Mouse (Mus musculus): ENCODE results near the gene Dcst1. TPM values are rescaled to one million over a fixed set of nuclear protein-coding genes. Genes with fewer than 3 reads are reported as not detected.

Gene Dcst1
- polyA plus RNA-seq, 1 experiment from 2014 or later, result 0.15 TPM

- Histone ChIP-seq H3K27me3 (ENCODE audit: insufficient read depth, low read length) (peaks cover 81% of the 10 kb centered on the region), H3K27ac (ENCODE audit: low read depth) (no peak overlapping the region), H3K9me3 (ENCODE audit: low read length) (no peaks in the 10 kb centered on the region), H3K36me3 (replicated peaks; ENCODE audit: insufficient read depth, low read length) (no peaks in the 10 kb centered on the region), H3K4me1 (ENCODE audit: insufficient read depth) (peaks cover 45% of the 10 kb centered on the region), H3K4me2 (ENCODE audit: low read depth, low read length) (peak overlapping the region; percentile 61; the same call in 1 of the 2 replicates), H3K9ac (replicated peaks) (no peak overlapping the region), H3K4me3 (ENCODE audit: low read depth, low read length) (peak overlapping the region; percentile 42)
- DNase-seq, result no peak
- TF ChIP-seq EP300 (IDR thresholded peaks at IDR 0.05; ENCODE audit: low read depth), result no peak
- TF ChIP-seq CTCF (IDR thresholded peaks at IDR 0.05; ENCODE audit: low read depth), result no peak
- no peak for ATAC-seq
- 21% methylated on average over 21 of the region's 21 CpGs for WGBS (ENCODE audit: insufficient replicate concordance)
Measured at GRCm38 (mm10) chr3:89318971-89319590, 46.0 kb downstream of the Dcst1 start.

GRCm38 (mm10) chr3:89318316-89318715, 46.7 kb downstream of the Dcst1 start:
- H3K36me3 ChIP-seq (replicated peaks; ENCODE audit: insufficient read depth, low read length), result no peaks in the 10 kb centered on the region
- H3K4me3 ChIP-seq (ENCODE audit: low read depth, low read length), result no peak overlapping the region
- H3K9ac ChIP-seq (replicated peaks), result no peak overlapping the region
- peaks cover 45% of the 10 kb centered on the region for H3K4me1 ChIP-seq (ENCODE audit: insufficient read depth)
- 72% methylated on average over 8 of the region's 8 CpGs for WGBS (ENCODE audit: insufficient replicate concordance)
- ATAC-seq, result no peak
- no peaks in the 10 kb centered on the region for H3K9me3 ChIP-seq (ENCODE audit: low read length)
- DNase-seq, result no peak
- no peak for TF ChIP-seq EP300 (IDR thresholded peaks at IDR 0.05; ENCODE audit: low read depth)
- TF ChIP-seq CTCF (IDR thresholded peaks at IDR 0.05; ENCODE audit: low read depth), result no peak
- peaks cover 73% of the 10 kb centered on the region for H3K27me3 ChIP-seq (ENCODE audit: insufficient read depth, low read length)
- no peak overlapping the region for H3K4me2 ChIP-seq (ENCODE audit: low read depth, low read length)
- no peak overlapping the region for H3K27ac ChIP-seq (ENCODE audit: low read depth)

- TF ChIP-seq CTCF (IDR thresholded peaks at IDR 0.05; ENCODE audit: low read depth), result no peak
- no peak for TF ChIP-seq EP300 (IDR thresholded peaks at IDR 0.05; ENCODE audit: low read depth)
- H3K4me1 ChIP-seq (ENCODE audit: insufficient read depth), result peaks cover 40% of the 10 kb centered on the region
Measured at GRCm38 (mm10) chr3:89317246-89317645, 47.8 kb downstream of the Dcst1 start.

GRCm38 (mm10) chr3:89316833-89317232, 48.2 kb downstream of the Dcst1 start:
- no peak for TF ChIP-seq EP300 (IDR thresholded peaks at IDR 0.05; ENCODE audit: low read depth)
- peak; percentile 94 for TF ChIP-seq CTCF (IDR thresholded peaks at IDR 0.05; ENCODE audit: low read depth)
- no peaks in the 10 kb centered on the region for H3K36me3 ChIP-seq (replicated peaks; ENCODE audit: insufficient read depth, low read length)
- peak; percentile 46; the same call in 1 of the 2 replicates for ATAC-seq
- no peaks in the 10 kb centered on the region for H3K9me3 ChIP-seq (ENCODE audit: low read length)
- no peak overlapping the region; the same call in 1 of the 2 replicates for H3K9ac ChIP-seq (replicated peaks)
- WGBS (ENCODE audit: insufficient replicate concordance), result 4% methylated on average over 4 of the region's 4 CpGs
- H3K27me3 ChIP-seq (ENCODE audit: insufficient read depth, low read length), result peaks cover 58% of the 10 kb centered on the region
- no peak overlapping the region for H3K27ac ChIP-seq (ENCODE audit: low read depth)
- H3K4me1 ChIP-seq (ENCODE audit: insufficient read depth), result peaks cover 37% of the 10 kb centered on the region
- H3K4me3 ChIP-seq (ENCODE audit: low read depth, low read length), result no peak overlapping the region
- peak overlapping the region; percentile 64 for H3K4me2 ChIP-seq (ENCODE audit: low read depth, low read length)
- peak; percentile 73 for DNase-seq

More at GRCm38 (mm10) chr3:89317246-89317645, 47.8 kb downstream of the Dcst1 start:
- no peaks in the 10 kb centered on the region for H3K9me3 ChIP-seq (ENCODE audit: low read length)
- H3K4me2 ChIP-seq (ENCODE audit: low read depth, low read length), result no peak overlapping the region
- no peaks in the 10 kb centered on the region for H3K36me3 ChIP-seq (replicated peaks; ENCODE audit: insufficient read depth, low read length)
- ATAC-seq, result no peak
- peaks cover 63% of the 10 kb centered on the region for H3K27me3 ChIP-seq (ENCODE audit: insufficient read depth, low read length)
- H3K9ac ChIP-seq (replicated peaks), result no peak overlapping the region
- DNase-seq, result no peak
- no peak overlapping the region for H3K27ac ChIP-seq (ENCODE audit: low read depth)
- WGBS (ENCODE audit: insufficient replicate concordance), result 68% methylated on average over 6 of the region's 6 CpGs
- no peak overlapping the region for H3K4me3 ChIP-seq (ENCODE audit: low read depth, low read length)

GRCm38 (mm10) chr3:89315930-89316831, 48.9 kb downstream of the Dcst1 start:
- Histone ChIP-seq H3K9ac (replicated peaks) (no peak overlapping the region; the same call in 1 of the 2 replicates), H3K27ac (ENCODE audit: low read depth) (no peak overlapping the region), H3K4me3 (ENCODE audit: low read depth, low read length) (peak overlapping the region; percentile 25; the same call in 1 of the 2 replicates), H3K9me3 (ENCODE audit: low read length) (no peaks in the 10 kb centered on the region), H3K4me1 (ENCODE audit: insufficient read depth) (peaks cover 30% of the 10 kb centered on the region), H3K27me3 (ENCODE audit: insufficient read depth, low read length) (peaks cover 52% of the 10 kb centered on the region), H3K36me3 (replicated peaks; ENCODE audit: insufficient read depth, low read length) (no peaks in the 10 kb centered on the region), H3K4me2 (ENCODE audit: low read depth, low read length) (peak overlapping the region; percentile 64)
- no peak for TF ChIP-seq EP300 (IDR thresholded peaks at IDR 0.05; ENCODE audit: low read depth)
- ATAC-seq, result peak; percentile 29; the same call in 1 of the 2 replicates
- 12% methylated on average over 39 of the region's 40 CpGs for WGBS (ENCODE audit: insufficient replicate concordance)
- DNase-seq, result no peak
